Mouse (Mus musculus) hindbrain, embryonic 16.5 days (tissue): ENCODE measurements around the gene Ttc12. TPM values are rescaled to one million over a fixed set of nuclear protein-coding genes. Genes with fewer than 3 reads are reported as not detected.

ENCODE experiments used
- polyA plus RNA-seq: library from polyadenylated mRNA; unstranded; fragments of >200 nt; fragmentation: Nextera tagmentation; extraction: Ambion mirVana; gene quantifications from 2 replicates; pipeline ENCODE4 v1.2.1, GENCODE M21; 2015

Ttc12 gene
- polyA plus RNA-seq, 1 experiment from 2014 or later = 2.6 TPM

Other genes with a start within 250 kb of the Ttc12 start
- not detected in 2 replicates for gene Gm4894, start 235.7 kb downstream of the Ttc12 start, polyA plus RNA-seq
- gene Drd2, start 145.6 kb downstream of the Ttc12 start, polyA plus RNA-seq = 2.4 and 6.3 TPM in 2 replicates
- gene Ankk1, start 59.2 kb downstream of the Ttc12 start, polyA plus RNA-seq = not detected in 2 replicates